Mouse (Mus musculus): Measurements from ENCODE around the gene Dpp10.

Gene Dpp10

GRCm38 (mm10) chr1:124044925-124045640, at the start of gene Dpp10:
Gene Dpp10 (minus strand): TSS chr1:124045559.
- peak; percentile 45 for ATAC-seq (ENCODE audit: low TSS enrichment)

- no peak for ATAC-seq (ENCODE audit: low TSS enrichment)
These were observed 3.2 kb upstream of the Dpp10 start for GRCm38 (mm10) chr1:124048544-124048943.

- peak; percentile 50 for ATAC-seq (ENCODE audit: low TSS enrichment)
These were observed 472 bp upstream of the Dpp10 start for GRCm38 (mm10) chr1:124045761-124046300.

- ATAC-seq (ENCODE audit: low TSS enrichment) = peak; percentile 44
These were observed 1.2 kb downstream of the Dpp10 start for GRCm38 (mm10) chr1:124044161-124044560.

GRCm38 (mm10) chr1:124043421-124043820, 1.9 kb downstream of the Dpp10 start:
- 0 out of 2 replicates have a peak, but pooled peaks have one; percentile 21 for ATAC-seq (ENCODE audit: low TSS enrichment)

GRCm38 (mm10) chr1:124041559-124041958, 3.8 kb downstream of the Dpp10 start:
- ATAC-seq (ENCODE audit: low TSS enrichment) = no peak

- ATAC-seq (ENCODE audit: low TSS enrichment) = no peak
These were observed 9.9 kb downstream of the Dpp10 start for GRCm38 (mm10) chr1:124035306-124035990.

- peak; percentile 31 for ATAC-seq (ENCODE audit: low TSS enrichment)
These were observed 12.7 kb downstream of the Dpp10 start for GRCm38 (mm10) chr1:124032677-124033076.

- ATAC-seq (ENCODE audit: low TSS enrichment) = peak; percentile 62
These were observed 13.4 kb downstream of the Dpp10 start for GRCm38 (mm10) chr1:124031968-124032367.

- peak; percentile 52; the same call in 1 of the 2 replicates for ATAC-seq (ENCODE audit: low TSS enrichment)
These were observed 42.6 kb downstream of the Dpp10 start for GRCm38 (mm10) chr1:124002797-124003196.

GRCm38 (mm10) chr1:123995780-123996179, 49.6 kb downstream of the Dpp10 start:
- peak; percentile 65; the same call in 1 of the 2 replicates for ATAC-seq (ENCODE audit: low TSS enrichment)

GRCm38 (mm10) chr1:123985324-123986024, 59.9 kb downstream of the Dpp10 start:
- ATAC-seq (ENCODE audit: low TSS enrichment) = peak; percentile 96

- peak; percentile 53 for ATAC-seq (ENCODE audit: low TSS enrichment)
These were observed 66.8 kb downstream of the Dpp10 start for GRCm38 (mm10) chr1:123978597-123978996.

GRCm38 (mm10) chr1:123974621-123975020, 70.7 kb downstream of the Dpp10 start:
- no peak for ATAC-seq (ENCODE audit: low TSS enrichment)

GRCm38 (mm10) chr1:123946149-123946548, 99.2 kb downstream of the Dpp10 start:
- no peak for ATAC-seq (ENCODE audit: low TSS enrichment)

- ATAC-seq (ENCODE audit: low TSS enrichment) = no peak
These were observed 104.5 kb downstream of the Dpp10 start for GRCm38 (mm10) chr1:123940826-123941225.

- ATAC-seq (ENCODE audit: low TSS enrichment) = peak; percentile 64; the same call in 1 of the 2 replicates
These were observed 111.3 kb downstream of the Dpp10 start for GRCm38 (mm10) chr1:123933812-123934727.

GRCm38 (mm10) chr1:123928003-123928370, 117.4 kb downstream of the Dpp10 start:
- ATAC-seq (ENCODE audit: low TSS enrichment) = peak; percentile 58

- peak; percentile 31 for ATAC-seq (ENCODE audit: low TSS enrichment)
These were observed 117.9 kb downstream of the Dpp10 start for GRCm38 (mm10) chr1:123927278-123928002.

- ATAC-seq (ENCODE audit: low TSS enrichment) = no peak
These were observed 120.5 kb downstream of the Dpp10 start for GRCm38 (mm10) chr1:123924905-123925304.

All from frontal cortex, adult (tissue).